Mouse (Mus musculus) lung, embryonic 14.5 days (tissue): Measurements from ENCODE around the gene Gjc2. TPM values are rescaled to one million over a fixed set of nuclear protein-coding genes. Genes with fewer than 3 reads are reported as not detected.

Experiments
- ATAC-seq: fragments of 200-750 bp; cut with Nextera tagmentation; 2 replicates; pipeline ENCODE4 v1.8.0; 2017; ENCODE audit warnings: mild to moderate bottlenecking, moderate TSS enrichment, moderate library complexity; ENCODE audit not compliant: insufficient read depth
- DNase-seq: peaks from one replicate; pipeline ENCODE4 v3.0.0-alpha.2; 2015
- H3K27ac ChIP-seq: fragments of 300-500 bp; sonication (generic); 2 replicates; pipeline ENCODE4 v1.5.1; 2014; ENCODE audit warnings: low read depth, mild to moderate bottlenecking, moderate library complexity
- H3K27me3 ChIP-seq: fragments of 300-500 bp; sonication (generic); 2 replicates; pipeline ENCODE4 v1.6.1; 2014; ENCODE audit warnings: low read length, control low read depth; ENCODE audit not compliant: insufficient read depth
- H3K36me3 ChIP-seq: fragments of 300-500 bp; sonication (generic); 2 replicates; pipeline ENCODE4 v1.6.1; 2014; ENCODE audit warnings: control low read depth; ENCODE audit not compliant: insufficient read depth
- H3K4me1 ChIP-seq: fragments of 300-500 bp; sonication (generic); 2 replicates; pipeline ENCODE4 v1.6.1; 2014; ENCODE audit warnings: antibody characterized with exemption, control low read depth; ENCODE audit not compliant: insufficient read depth
- H3K4me2 ChIP-seq: fragments of 300-500 bp; sonication (generic); 2 replicates; pipeline ENCODE4 v1.6.1; 2014; ENCODE audit warnings: mild to moderate bottlenecking
- H3K4me3 ChIP-seq: fragments of 300-500 bp; sonication (generic); 2 replicates; pipeline ENCODE4 v1.5.1; 2014; ENCODE audit warnings: low read depth, low read length
- H3K9ac ChIP-seq: fragments of 300-500 bp; sonication (generic); 2 replicates; pipeline ENCODE4 v1.6.1; 2014
- H3K9me3 ChIP-seq: fragments of 300-500 bp; sonication (generic); 2 replicates; pipeline ENCODE4 v1.6.1; 2016; ENCODE audit warnings: low read depth, low read length, control low read depth
- CTCF ChIP-seq: IDR thresholded peaks from 2 replicates; pipeline ENCODE4 v1.5.1; 2016; ENCODE audit warnings: antibody characterized with exemption, low read depth
- WGBS: fragments of 180-500 bp; shearing (Covaris S2); extraction: QIAGEN DNeasy Blood & Tissue Kit; methylation state at CpG from one replicate; pipeline ENCODE4 v1.1.7; 2014; 5-methylcytosine and 5-hydroxymethylcytosine counted together
- polyA plus RNA-seq: library from polyadenylated mRNA; unstranded; fragments of >200 nt; fragmentation: Nextera tagmentation; extraction: Ambion mirVana; gene quantifications from 2 replicates; pipeline ENCODE4 v1.2.1, GENCODE M21; 2014

The Gjc2 gene
- polyA plus RNA-seq, 1 experiment from 2014 or later: 0.34 TPM

- H3K4me3 ChIP-seq: peak overlapping the region; percentile 66
- no peaks in the 10 kb centered on the region for H3K9me3 ChIP-seq
- peaks cover 3% of the 10 kb centered on the region; the same call in 1 of the 2 replicates for H3K36me3 ChIP-seq
- no peaks in the 10 kb centered on the region for H3K27me3 ChIP-seq
- peak overlapping the region; percentile 76 for H3K9ac ChIP-seq
- peak; percentile 97 for ATAC-seq
- DNase-seq: peak; percentile 95
- H3K27ac ChIP-seq: peak overlapping the region; percentile 94
- peak overlapping the region; percentile 83 for H3K4me2 ChIP-seq
- peaks cover 6% of the 10 kb centered on the region; the same call in 1 of the 2 replicates for H3K4me1 ChIP-seq
- no peak for TF ChIP-seq CTCF
- WGBS: under 1% methylated on average over 52 of the region's 59 CpGs
These were observed 8.4 kb upstream of the Gjc2 start for GRCm38 (mm10) chr11:59191231-59192058.

GRCm38 (mm10) chr11:59187706-59188105, 4.7 kb upstream of the Gjc2 start:
- peaks cover 6% of the 10 kb centered on the region; the same call in 1 of the 2 replicates for H3K4me1 ChIP-seq
- no peak for DNase-seq
- no peaks in the 10 kb centered on the region for H3K9me3 ChIP-seq
- ATAC-seq: no peak
- no peak overlapping the region for H3K4me2 ChIP-seq
- peaks cover 29% of the 10 kb centered on the region for H3K36me3 ChIP-seq
- no peak overlapping the region for H3K27ac ChIP-seq
- H3K9ac ChIP-seq: no peak overlapping the region
- WGBS: 62% methylated on average over 6 of the region's 6 CpGs
- no peaks in the 10 kb centered on the region for H3K27me3 ChIP-seq
- H3K4me3 ChIP-seq: no peak overlapping the region
- TF ChIP-seq CTCF: no peak

- H3K27me3 ChIP-seq: no peaks in the 10 kb centered on the region
- no peak for DNase-seq
- 81% methylated on average over 5 of the region's 5 CpGs for WGBS
- no peak overlapping the region for H3K27ac ChIP-seq
- no peak overlapping the region for H3K4me2 ChIP-seq
- TF ChIP-seq CTCF: no peak
- H3K4me3 ChIP-seq: no peak overlapping the region
- H3K9ac ChIP-seq: no peak overlapping the region
- peaks cover 34% of the 10 kb centered on the region for H3K36me3 ChIP-seq
- no peaks in the 10 kb centered on the region for H3K9me3 ChIP-seq
- no peak for ATAC-seq
- H3K4me1 ChIP-seq: no peaks in the 10 kb centered on the region
These were observed 2.5 kb upstream of the Gjc2 start for GRCm38 (mm10) chr11:59185490-59185889.

- H3K36me3 ChIP-seq: peaks cover 34% of the 10 kb centered on the region
- H3K9me3 ChIP-seq: no peaks in the 10 kb centered on the region
- H3K27me3 ChIP-seq: peaks cover 1% of the 10 kb centered on the region; the same call in 1 of the 2 replicates
- DNase-seq (peak; percentile 81), ATAC-seq (peak; percentile 38; the same call in 1 of the 2 replicates)
- 33% methylated on average over 3 of the region's 3 CpGs for WGBS
- peak; percentile 81 for TF ChIP-seq CTCF
- H3K4me2 ChIP-seq: no peak overlapping the region
- H3K9ac ChIP-seq: no peak overlapping the region
- H3K4me3 ChIP-seq: no peak overlapping the region
- H3K27ac ChIP-seq: no peak overlapping the region
- H3K4me1 ChIP-seq: no peaks in the 10 kb centered on the region
These were observed 808 bp upstream of the Gjc2 start for GRCm38 (mm10) chr11:59183821-59184220.

GRCm38 (mm10) chr11:59176921-59177320, 6.1 kb downstream of the Gjc2 start:
- Histone ChIP-seq H3K9me3 (no peaks in the 10 kb centered on the region), H3K36me3 (no peaks in the 10 kb centered on the region), H3K27ac (no peak overlapping the region), H3K4me1 (no peaks in the 10 kb centered on the region), H3K9ac (no peak overlapping the region), H3K4me3 (peak overlapping the region; percentile 25), H3K27me3 (peaks cover 49% of the 10 kb centered on the region), H3K4me2 (peak overlapping the region; percentile 43; the same call in 1 of the 2 replicates)
- 7% methylated on average over 34 of the region's 34 CpGs for WGBS
- ATAC-seq (peak; percentile 43; the same call in 1 of the 2 replicates), DNase-seq (no peak)
- no peak for TF ChIP-seq CTCF

- no peak for TF ChIP-seq CTCF
- Histone ChIP-seq H3K36me3 (no peaks in the 10 kb centered on the region), H3K4me2 (peak overlapping the region; percentile 43; the same call in 1 of the 2 replicates), H3K27ac (no peak overlapping the region), H3K4me3 (peak overlapping the region; percentile 25), H3K4me1 (no peaks in the 10 kb centered on the region), H3K9me3 (no peaks in the 10 kb centered on the region), H3K27me3 (peaks cover 49% of the 10 kb centered on the region), H3K9ac (no peak overlapping the region)
- ATAC-seq (no peak), DNase-seq (peak; percentile 34)
- WGBS: 3% methylated on average over 48 of the region's 48 CpGs
These were observed 6.5 kb downstream of the Gjc2 start for GRCm38 (mm10) chr11:59176475-59176874.

- Histone ChIP-seq H3K27me3 (peaks cover 49% of the 10 kb centered on the region), H3K27ac (no peak overlapping the region), H3K9ac (no peak overlapping the region), H3K9me3 (no peaks in the 10 kb centered on the region), H3K4me3 (no peak overlapping the region), H3K4me2 (no peak overlapping the region), H3K4me1 (no peaks in the 10 kb centered on the region), H3K36me3 (no peaks in the 10 kb centered on the region)
- ATAC-seq (no peak), DNase-seq (no peak)
- TF ChIP-seq CTCF: no peak
- WGBS: 53% methylated on average over 6 of the region's 6 CpGs
These were observed 8.7 kb downstream of the Gjc2 start for GRCm38 (mm10) chr11:59174189-59174838.
